Mouse (Mus musculus) liver, postnatal 0 days (tissue): Measurements from ENCODE around the gene Mkrn2os.
"Not testable (repeated sequence)": the region's sequence is repeated elsewhere in the genome, so short reads cannot be mapped to it uniquely, and the experiment has no call there.

Experiments used
- CTCF ChIP-seq: sonication (generic); IDR thresholded peaks from 2 replicates; pipeline ENCODE4 v1.5.1; 2016; ENCODE audit warnings: antibody characterized with exemption, low read depth
- EP300 ChIP-seq: IDR thresholded peaks from 2 replicates; pipeline ENCODE4 v1.6.1; 2016; ENCODE audit warnings: antibody characterized with exemption, low read depth, mild to moderate bottlenecking

DNA sequence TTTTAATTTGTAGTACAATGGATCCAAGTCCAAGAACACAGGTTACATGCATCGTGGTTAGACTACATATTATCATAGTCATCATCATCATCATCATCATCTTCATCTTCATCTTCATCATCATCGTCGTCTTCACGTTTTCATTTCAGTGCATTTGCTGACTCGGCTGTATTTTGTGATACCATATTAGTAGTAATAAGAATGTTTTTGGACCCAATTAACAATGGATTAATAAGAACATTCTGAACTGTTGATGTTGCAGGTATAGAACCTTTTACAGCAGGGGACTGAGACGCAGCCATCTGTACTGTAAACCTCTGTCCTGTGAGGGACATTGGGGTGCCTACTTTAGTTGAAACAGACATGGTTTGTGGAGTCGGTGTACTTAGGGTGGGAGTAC lies 45.8 kb upstream of the Mkrn2os start:
- not testable (repeated sequence) for TF ChIP-seq CTCF, EP300
